Mouse (Mus musculus): Measurements from ENCODE around the gene Copz2. TPM values are rescaled to one million over a fixed set of nuclear protein-coding genes. Genes with fewer than 3 reads are reported as not detected.

Gene Copz2
- polyA plus RNA-seq, 1 experiment from 2014 or later: 191 TPM

DNA sequence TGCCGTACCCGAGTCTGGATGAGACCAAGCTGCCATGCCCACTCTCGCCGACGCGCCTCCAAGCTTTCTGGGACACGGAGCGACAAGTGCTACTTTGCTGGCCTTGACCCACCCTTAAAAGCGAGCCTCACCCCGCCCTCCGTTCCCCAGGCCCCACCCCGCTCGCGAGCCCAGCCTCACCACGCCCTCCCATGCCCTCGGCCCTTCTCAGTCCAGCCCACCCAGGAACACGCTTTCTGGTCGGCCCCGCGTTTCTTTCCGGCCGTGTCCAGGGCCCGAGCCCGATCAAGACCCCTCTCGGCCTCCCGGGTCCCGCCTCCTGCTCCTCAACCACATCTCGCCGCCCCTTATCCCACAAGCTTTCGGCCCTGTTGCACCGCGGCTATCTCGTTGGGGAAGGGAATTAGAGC lies 20.3 kb upstream of the Copz2 start:
- H3K4me1 ChIP-seq: peaks cover 50% of the 10 kb centered on the region
- peak; percentile 79 for ATAC-seq (ENCODE audit: insufficient number of reproducible peaks, low FRiP score, low TSS enrichment, low read depth)
- under 1% methylated on average over 31 of the region's 33 CpGs for WGBS
- peak overlapping the region; percentile 89 for H3K9ac ChIP-seq
- peak overlapping the region; percentile 98 for H3K4me3 ChIP-seq (replicated peaks)
- no peaks in the 10 kb centered on the region for H3K9me3 ChIP-seq (replicated peaks)
- peak overlapping the region; percentile 99 for H3K27ac ChIP-seq (replicated peaks)
- H3K4me2 ChIP-seq (replicated peaks): peak overlapping the region; percentile 61
- H3K27me3 ChIP-seq: no peaks in the 10 kb centered on the region
- H3K36me3 ChIP-seq: peaks cover 15% of the 10 kb centered on the region

DNA sequence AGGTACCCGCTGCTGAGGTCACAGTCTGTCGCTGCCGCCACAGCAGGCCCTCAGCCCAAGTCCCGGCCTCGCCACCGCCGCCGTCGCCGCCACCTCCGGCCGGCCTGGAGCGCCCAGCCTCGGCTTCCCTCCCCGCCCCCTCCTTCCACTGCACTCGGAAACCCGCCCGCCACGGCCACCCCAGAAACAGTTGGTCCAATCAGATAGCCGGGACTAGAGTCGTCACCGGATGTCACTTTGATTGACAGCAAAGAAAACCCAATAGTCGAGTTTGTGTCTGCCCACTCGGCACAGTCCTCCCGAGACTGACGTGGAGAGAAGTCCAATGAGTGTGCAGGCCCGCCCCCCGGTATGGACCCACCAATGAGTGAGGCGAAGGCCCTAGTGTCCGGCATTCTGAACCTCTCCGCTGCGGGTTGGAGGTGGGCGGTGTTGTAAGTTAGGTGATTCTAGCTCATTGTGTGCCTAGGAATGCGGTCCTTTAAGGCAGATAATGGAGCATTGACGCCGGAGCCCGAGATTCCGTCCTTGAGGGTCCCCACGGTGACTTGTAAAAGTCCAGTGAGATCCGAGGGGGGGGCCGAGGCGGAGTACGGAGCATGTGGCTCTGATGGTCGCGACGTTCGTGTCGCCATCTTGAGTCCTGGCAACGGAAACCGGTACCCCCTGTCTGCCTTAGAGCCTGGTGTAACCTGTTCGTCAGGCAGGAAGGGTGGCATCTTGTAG lies 19.7 kb upstream of the Copz2 start, which contains the start of gene Nfe2l1:
Gene Nfe2l1, minus strand, starts transcription at position 156 of the 726 bp plus-strand sequence.
- Histone ChIP-seq H3K27ac (replicated peaks) (peak within 1 kb of the TSS; percentile 99), H3K27me3 (no peaks in the 10 kb centered on the region), H3K4me1 (peaks cover 44% of the 10 kb centered on the region), H3K4me3 (replicated peaks) (peak within 1 kb of the TSS; percentile 98), H3K9ac (peak within 1 kb of the TSS; percentile 89), H3K4me2 (replicated peaks) (peak within 1 kb of the TSS; percentile 61), H3K36me3 (peaks cover 15% of the 10 kb centered on the region), H3K9me3 (replicated peaks) (no peaks in the 10 kb centered on the region)
- WGBS: under 1% methylated on average over 51 of the region's 51 CpGs
- peak; percentile 98 for ATAC-seq (ENCODE audit: insufficient number of reproducible peaks, low FRiP score, low TSS enrichment, low read depth)

DNA sequence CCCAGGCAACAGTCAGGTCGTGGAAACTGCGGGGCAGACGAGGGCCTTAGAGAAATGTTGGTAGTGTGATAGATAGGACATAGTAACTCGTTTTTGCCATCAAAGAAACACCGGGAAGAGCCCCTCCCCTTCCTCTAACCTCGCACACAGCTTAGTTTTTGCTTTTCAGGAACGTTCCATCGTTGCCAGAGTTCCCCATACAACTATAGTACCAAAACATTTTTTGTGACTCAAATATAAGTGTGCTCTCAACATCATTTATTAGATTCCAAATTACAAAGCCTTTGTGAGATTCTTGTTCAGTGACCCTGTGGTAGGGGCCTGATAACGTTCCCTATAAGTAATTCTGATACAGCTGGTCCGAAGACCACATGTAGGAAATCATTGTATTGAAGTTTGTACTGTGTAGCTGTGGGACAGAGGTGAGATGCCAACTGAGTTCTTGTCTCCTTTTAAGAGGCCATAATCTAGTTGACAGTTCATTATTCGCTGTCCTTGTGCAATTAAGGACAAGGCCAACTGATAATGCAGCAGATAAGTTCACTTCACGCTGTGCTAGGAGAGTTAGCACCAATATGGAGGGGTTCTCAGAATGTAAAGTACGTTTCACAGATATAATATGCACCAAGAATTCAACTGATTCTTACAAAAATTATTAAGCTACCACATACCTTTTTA lies 19.0 kb upstream of the Copz2 start:
- 21% methylated on average over 13 of the region's 13 CpGs for WGBS
- Histone ChIP-seq H3K27me3 (no peaks in the 10 kb centered on the region), H3K27ac (replicated peaks) (peak overlapping the region; percentile 94), H3K9ac (peak overlapping the region; percentile 46), H3K9me3 (replicated peaks) (no peaks in the 10 kb centered on the region), H3K4me3 (replicated peaks) (peak overlapping the region; percentile 98), H3K4me2 (replicated peaks) (peak overlapping the region; percentile 61), H3K36me3 (peaks cover 14% of the 10 kb centered on the region), H3K4me1 (peaks cover 37% of the 10 kb centered on the region)
- ATAC-seq (ENCODE audit: insufficient number of reproducible peaks, low FRiP score, low TSS enrichment, low read depth): no peak

DNA sequence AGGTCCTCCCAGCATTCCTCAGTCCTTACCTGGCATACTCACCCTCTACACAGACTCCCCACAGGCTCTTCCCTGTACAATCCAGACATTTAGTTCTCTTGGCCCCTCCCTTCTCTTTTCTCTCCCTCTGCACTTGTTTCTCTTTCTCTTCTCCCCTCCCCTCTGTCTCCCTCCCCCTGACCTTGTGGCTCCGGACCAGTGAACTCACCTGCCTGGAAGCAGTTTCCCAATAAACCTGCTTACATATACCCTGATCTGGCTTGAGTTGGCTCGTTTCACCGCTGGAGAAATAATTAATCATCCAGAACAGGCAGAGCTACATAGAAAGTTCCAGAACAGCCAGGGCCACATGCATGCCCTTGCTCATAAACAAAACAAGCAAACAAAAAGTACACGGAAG lies 18.2 kb upstream of the Copz2 start:
- Histone ChIP-seq H3K4me1 (peaks cover 29% of the 10 kb centered on the region), H3K36me3 (peaks cover 6% of the 10 kb centered on the region), H3K4me3 (replicated peaks) (no peak overlapping the region), H3K4me2 (replicated peaks) (no peak overlapping the region), H3K9ac (no peak overlapping the region), H3K27ac (replicated peaks) (no peak overlapping the region), H3K27me3 (no peaks in the 10 kb centered on the region), H3K9me3 (replicated peaks) (no peaks in the 10 kb centered on the region)
- no peak for ATAC-seq (ENCODE audit: insufficient number of reproducible peaks, low FRiP score, low TSS enrichment, low read depth)
- WGBS: 69% methylated on average over 4 of the region's 4 CpGs

DNA sequence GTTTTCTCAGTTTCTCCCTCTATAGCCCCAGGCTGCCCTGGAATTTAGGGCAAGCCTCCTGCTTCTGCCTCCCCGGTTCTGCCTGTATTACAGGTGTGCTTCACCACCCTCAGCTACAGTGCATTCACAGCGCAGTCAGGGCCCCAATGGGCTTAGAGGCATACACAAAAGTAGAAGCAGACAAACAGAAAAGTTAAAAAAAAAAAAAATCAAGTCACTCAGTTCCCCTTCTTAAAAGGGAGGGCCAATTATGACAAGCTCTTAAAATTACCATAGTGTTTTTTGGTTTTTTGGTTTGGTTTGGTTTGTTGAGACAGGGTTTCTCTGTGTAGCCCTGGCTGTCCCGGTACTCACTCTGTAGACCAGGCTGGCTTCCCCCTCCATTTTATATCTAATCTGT lies 17.1 kb upstream of the Copz2 start:
- no peaks in the 10 kb centered on the region; the same call in 1 of the 2 replicates for H3K36me3 ChIP-seq
- no peak overlapping the region for H3K4me2 ChIP-seq (replicated peaks)
- no peak overlapping the region for H3K27ac ChIP-seq (replicated peaks)
- WGBS: 84% methylated on average over 3 of the region's 3 CpGs
- H3K4me3 ChIP-seq (replicated peaks): no peak overlapping the region
- no peak overlapping the region for H3K9ac ChIP-seq
- no peaks in the 10 kb centered on the region for H3K27me3 ChIP-seq
- ATAC-seq (ENCODE audit: insufficient number of reproducible peaks, low FRiP score, low TSS enrichment, low read depth): no peak
- H3K9me3 ChIP-seq (replicated peaks): no peaks in the 10 kb centered on the region
- H3K4me1 ChIP-seq: peaks cover 19% of the 10 kb centered on the region

DNA sequence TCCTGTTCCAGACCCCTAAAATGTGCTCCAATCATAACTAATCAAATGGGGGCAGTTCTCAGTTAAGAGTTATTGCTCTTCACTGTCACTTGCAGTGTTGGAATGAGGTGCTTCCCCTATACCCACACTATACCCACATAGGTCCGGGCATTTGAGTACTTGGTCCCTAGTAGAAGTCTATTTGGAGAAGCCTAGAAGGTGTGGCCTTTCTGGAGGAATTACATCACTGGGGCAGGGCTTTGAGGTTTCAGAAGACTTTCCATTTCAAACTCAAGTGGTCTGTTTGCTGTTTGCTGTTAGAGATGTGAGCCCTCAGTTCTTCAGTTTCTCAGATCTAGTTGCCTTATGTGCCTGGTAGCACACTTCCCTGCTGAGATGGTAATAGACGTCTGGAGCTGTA lies 16.7 kb upstream of the Copz2 start:
- Histone ChIP-seq H3K4me3 (replicated peaks) (no peak overlapping the region), H3K36me3 (no peaks in the 10 kb centered on the region), H3K27me3 (no peaks in the 10 kb centered on the region), H3K9ac (no peak overlapping the region), H3K9me3 (replicated peaks) (no peaks in the 10 kb centered on the region), H3K27ac (replicated peaks) (no peak overlapping the region), H3K4me2 (replicated peaks) (no peak overlapping the region), H3K4me1 (peaks cover 14% of the 10 kb centered on the region)
- 62% methylated on average over 2 of the region's 2 CpGs for WGBS
- ATAC-seq (ENCODE audit: insufficient number of reproducible peaks, low FRiP score, low TSS enrichment, low read depth): no peak

DNA sequence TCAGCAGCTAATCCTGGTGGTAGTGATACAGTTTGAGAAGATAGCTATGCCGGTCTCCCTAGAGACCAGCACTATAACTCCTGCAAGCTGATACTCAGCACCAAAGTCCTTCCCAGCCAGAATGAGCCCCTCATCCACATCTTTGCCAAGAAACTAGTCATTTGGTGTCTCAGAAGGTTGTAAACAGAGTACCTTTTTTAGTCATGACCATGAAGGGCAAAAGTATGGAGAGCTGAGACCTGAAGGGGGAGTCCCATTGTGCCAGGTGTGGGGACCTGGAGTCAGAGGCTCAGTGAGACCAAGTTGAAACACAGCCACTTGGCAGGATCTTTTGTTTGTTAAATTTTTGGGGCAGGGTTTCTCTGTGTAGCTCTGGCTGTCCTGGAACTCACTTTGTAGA lies 15.5 kb upstream of the Copz2 start:
- no peak overlapping the region for H3K4me3 ChIP-seq (replicated peaks)
- H3K9me3 ChIP-seq (replicated peaks): no peaks in the 10 kb centered on the region
- no peak for ATAC-seq (ENCODE audit: insufficient number of reproducible peaks, low FRiP score, low TSS enrichment, low read depth)
- H3K4me2 ChIP-seq (replicated peaks): no peak overlapping the region
- H3K27ac ChIP-seq (replicated peaks): no peak overlapping the region
- H3K9ac ChIP-seq: no peak overlapping the region
- no peaks in the 10 kb centered on the region for H3K27me3 ChIP-seq
- no peaks in the 10 kb centered on the region for H3K36me3 ChIP-seq
- WGBS: 97% methylated on average over 1 of the region's 1 CpGs
- H3K4me1 ChIP-seq: 0 out of 2 replicates have a peak, but pooled peaks cover 5% of the 10 kb centered on the region

DNA sequence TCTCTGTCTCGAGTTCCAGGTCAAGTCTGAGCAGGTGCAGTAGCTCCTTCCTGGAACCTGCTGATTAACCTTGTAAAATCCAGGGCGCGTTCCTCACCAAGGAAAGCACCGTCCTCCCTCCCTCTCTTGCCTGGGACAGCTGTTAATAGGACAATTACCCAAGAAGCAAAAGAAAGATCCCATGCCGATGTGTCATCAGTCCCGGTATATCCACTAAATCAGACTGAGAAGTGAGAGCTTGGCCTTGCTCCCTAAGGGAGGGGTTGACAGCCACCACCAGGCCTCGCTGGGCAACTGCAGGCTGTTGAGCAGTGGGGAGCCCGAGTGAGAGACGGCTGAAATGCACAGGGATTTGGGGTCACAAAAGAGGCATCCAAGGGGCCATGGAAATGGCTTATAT lies 12.4 kb upstream of the Copz2 start:
- no peak overlapping the region for H3K4me3 ChIP-seq (replicated peaks)
- 30% methylated on average over 9 of the region's 9 CpGs for WGBS
- H3K9ac ChIP-seq: no peak overlapping the region
- no peaks in the 10 kb centered on the region for H3K27me3 ChIP-seq
- peaks cover 5% of the 10 kb centered on the region; the same call in 1 of the 2 replicates for H3K4me1 ChIP-seq
- H3K4me2 ChIP-seq (replicated peaks): no peak overlapping the region
- no peaks in the 10 kb centered on the region for H3K36me3 ChIP-seq
- H3K9me3 ChIP-seq (replicated peaks): no peaks in the 10 kb centered on the region
- ATAC-seq (ENCODE audit: insufficient number of reproducible peaks, low FRiP score, low TSS enrichment, low read depth): no peak
- 0 out of 2 replicates have a peak overlapping the region, but pooled peaks have one; percentile 45 for H3K27ac ChIP-seq (replicated peaks)

DNA sequence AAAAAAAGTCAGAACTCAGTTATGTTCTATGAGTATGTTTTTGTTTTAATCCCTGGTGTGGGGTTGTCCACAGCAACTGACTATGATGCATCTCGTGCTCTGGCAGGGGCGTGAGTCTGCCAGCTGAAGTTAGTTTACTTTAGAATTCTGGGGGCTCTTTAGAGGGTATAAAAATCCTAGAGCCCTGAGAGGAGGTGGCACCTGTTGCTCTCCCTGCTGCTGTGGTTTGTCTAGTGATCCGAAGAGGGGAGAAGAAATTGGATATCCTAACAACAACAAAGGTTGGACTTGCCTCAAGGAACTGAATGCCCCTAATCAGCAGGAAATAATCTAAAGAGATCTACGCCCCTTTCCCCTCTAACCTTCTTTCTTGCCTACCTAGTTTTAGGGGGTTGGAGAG lies 11.3 kb upstream of the Copz2 start:
- Histone ChIP-seq H3K27me3 (no peaks in the 10 kb centered on the region), H3K4me3 (replicated peaks) (no peak overlapping the region), H3K4me1 (peaks cover 5% of the 10 kb centered on the region; the same call in 1 of the 2 replicates), H3K9ac (no peak overlapping the region), H3K4me2 (replicated peaks) (no peak overlapping the region), H3K36me3 (no peaks in the 10 kb centered on the region), H3K9me3 (replicated peaks) (no peaks in the 10 kb centered on the region), H3K27ac (replicated peaks) (no peak overlapping the region)
- WGBS: 37% methylated on average over 4 of the region's 4 CpGs
- no peak for ATAC-seq (ENCODE audit: insufficient number of reproducible peaks, low FRiP score, low TSS enrichment, low read depth)

DNA sequence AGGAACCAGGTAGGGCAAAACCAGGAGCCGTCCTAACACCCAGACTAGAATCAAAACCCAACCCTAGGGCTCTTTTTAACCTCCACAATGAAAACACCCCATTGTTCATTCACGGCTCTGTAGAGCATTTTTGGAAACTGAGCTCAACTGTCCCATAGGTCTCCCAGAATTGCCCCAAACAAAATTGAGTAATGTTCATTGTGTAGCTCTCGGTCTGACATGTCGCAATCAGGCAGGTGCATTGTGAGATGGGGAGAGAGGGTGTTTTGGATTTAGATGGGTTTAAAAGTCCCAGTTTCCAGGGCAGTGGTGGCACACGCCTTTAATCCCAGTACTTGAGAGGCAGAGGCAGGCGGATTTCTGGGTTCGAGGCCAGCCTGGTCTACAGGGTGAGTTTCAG lies 10.2 kb upstream of the Copz2 start:
- Histone ChIP-seq H3K27me3 (no peaks in the 10 kb centered on the region), H3K9ac (no peak overlapping the region), H3K9me3 (replicated peaks) (no peaks in the 10 kb centered on the region), H3K27ac (replicated peaks) (no peak overlapping the region), H3K36me3 (no peaks in the 10 kb centered on the region), H3K4me1 (peaks cover 5% of the 10 kb centered on the region; the same call in 1 of the 2 replicates), H3K4me3 (replicated peaks) (no peak overlapping the region), H3K4me2 (replicated peaks) (no peak overlapping the region)
- ATAC-seq (ENCODE audit: insufficient number of reproducible peaks, low FRiP score, low TSS enrichment, low read depth): no peak
- WGBS: 71% methylated on average over 7 of the region's 7 CpGs

DNA sequence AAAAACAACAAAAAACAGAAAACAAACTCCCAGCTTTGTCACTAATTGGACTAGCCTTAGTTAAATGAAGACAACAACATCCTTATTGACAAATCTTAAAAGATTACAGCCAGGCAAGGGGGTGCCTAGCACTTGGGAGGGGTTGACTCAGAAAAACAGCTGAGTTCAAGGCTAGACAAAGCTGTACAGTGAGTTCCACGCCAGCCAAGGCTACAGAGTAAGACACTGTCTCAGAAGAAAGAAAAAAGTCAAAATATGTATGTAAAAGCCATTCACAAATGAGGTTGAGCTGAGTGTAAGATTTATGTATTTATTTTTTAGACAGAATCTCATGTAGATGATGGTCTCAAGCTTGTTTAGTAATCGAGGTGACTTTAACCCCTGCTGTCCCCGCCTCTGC lies 9.8 kb upstream of the Copz2 start:
- Histone ChIP-seq H3K27ac (replicated peaks) (0 out of 2 replicates have a peak overlapping the region, but pooled peaks have one; percentile 1), H3K9me3 (replicated peaks) (no peaks in the 10 kb centered on the region), H3K36me3 (no peaks in the 10 kb centered on the region), H3K4me3 (replicated peaks) (no peak overlapping the region), H3K4me2 (replicated peaks) (no peak overlapping the region), H3K27me3 (no peaks in the 10 kb centered on the region), H3K4me1 (peaks cover 5% of the 10 kb centered on the region; the same call in 1 of the 2 replicates), H3K9ac (no peak overlapping the region)
- WGBS: 60% methylated on average over 3 of the region's 3 CpGs
- ATAC-seq (ENCODE audit: insufficient number of reproducible peaks, low FRiP score, low TSS enrichment, low read depth): no peak

Data from embryonic facial prominence, embryonic 15.5 days (tissue).